Comparison of ENCODE assay signal across 1 mouse cellular context in genomic region chr15:98116287-98116686, GRCm38 (mm10).
A peak's percentile ranks its signal among the peaks of the same experiment; 100 is the strongest.
TF ChIP-seq lines count a peak whose summit lies in the region.

No protein-coding gene starts in this region.

TF ChIP-seq in MEL, 35 proteins besides CTCF, POLR2A, EP300 and RAD21 (continued from another document):
- peak; percentile 79 for TF ChIP-seq RCOR1 (IDR thresholded peaks at IDR 0.05; ENCODE audit: low read depth, low read length)
- TF ChIP-seq GATA1 (IDR thresholded peaks at IDR 0.05; ENCODE audit: low read depth, low read length): peak; percentile 90
- peak; percentile 94 for TF ChIP-seq ZNF384 (IDR thresholded peaks at IDR 0.05; ENCODE audit: low read depth, low read length)
- TF ChIP-seq ETS1 (IDR thresholded peaks at IDR 0.05; ENCODE audit: low read depth, low read length): peak; percentile 81
- TF ChIP-seq MYC (IDR thresholded peaks at IDR 0.05; ENCODE audit: low read depth, low read length): peak; percentile 84; the same call in 1 of the 2 replicates
